Mouse (Mus musculus): Measurements from ENCODE around the gene Cep63. TPM values are rescaled to one million over a fixed set of nuclear protein-coding genes. Genes with fewer than 3 reads are reported as not detected.

Gene Cep63
- polyA plus RNA-seq, 1 experiment = 6.1 TPM

GRCm38 (mm10) chr9:102632923-102633537, 6.7 kb upstream of the Cep63 start:
- WGBS = 87% methylated on average over 1 of the region's 1 CpGs
- Histone ChIP-seq H3K36me3 (ENCODE audit: control insufficient read depth, insufficient read depth, low read length) (no peaks in the 10 kb centered on the region), H3K27me3 (ENCODE audit: control insufficient read depth, insufficient read depth, low read length) (no peaks in the 10 kb centered on the region), H3K4me1 (replicated peaks; ENCODE audit: control insufficient read depth, insufficient read depth, low read length) (no peaks in the 10 kb centered on the region), H3K4me3 (ENCODE audit: control insufficient read depth, insufficient read depth, low read length) (no peak overlapping the region), H3K27ac (ENCODE audit: control insufficient read depth, insufficient read depth, low read length) (no peak overlapping the region)
- TF ChIP-seq POLR2A (IDR thresholded peaks at IDR 0.05; ENCODE audit: control insufficient read depth, extremely low read depth, insufficient read depth, low read length, poor library complexity) (no peak), CTCF (IDR thresholded peaks at IDR 0.05; ENCODE audit: borderline replicate concordance, control insufficient read depth, extremely low read depth, insufficient read depth, low read length, poor library complexity) (no peak)
- DNase-seq = peak; percentile 54

GRCm38 (mm10) chr9:102632173-102632572, 5.8 kb upstream of the Cep63 start:
- no peak overlapping the region for H3K4me3 ChIP-seq (ENCODE audit: control insufficient read depth, insufficient read depth, low read length)
- no peaks in the 10 kb centered on the region for H3K36me3 ChIP-seq (ENCODE audit: control insufficient read depth, insufficient read depth, low read length)
- no peak for DNase-seq
- H3K27ac ChIP-seq (ENCODE audit: control insufficient read depth, insufficient read depth, low read length) = no peak overlapping the region
- 88% methylated on average over 4 of the region's 4 CpGs for WGBS
- peaks cover 4% of the 10 kb centered on the region for H3K4me1 ChIP-seq (replicated peaks; ENCODE audit: control insufficient read depth, insufficient read depth, low read length)
- H3K27me3 ChIP-seq (ENCODE audit: control insufficient read depth, insufficient read depth, low read length) = no peaks in the 10 kb centered on the region
- TF ChIP-seq CTCF (IDR thresholded peaks at IDR 0.05; ENCODE audit: borderline replicate concordance, control insufficient read depth, extremely low read depth, insufficient read depth, low read length, poor library complexity) (no peak), POLR2A (IDR thresholded peaks at IDR 0.05; ENCODE audit: control insufficient read depth, extremely low read depth, insufficient read depth, low read length, poor library complexity) (no peak)

DNA sequence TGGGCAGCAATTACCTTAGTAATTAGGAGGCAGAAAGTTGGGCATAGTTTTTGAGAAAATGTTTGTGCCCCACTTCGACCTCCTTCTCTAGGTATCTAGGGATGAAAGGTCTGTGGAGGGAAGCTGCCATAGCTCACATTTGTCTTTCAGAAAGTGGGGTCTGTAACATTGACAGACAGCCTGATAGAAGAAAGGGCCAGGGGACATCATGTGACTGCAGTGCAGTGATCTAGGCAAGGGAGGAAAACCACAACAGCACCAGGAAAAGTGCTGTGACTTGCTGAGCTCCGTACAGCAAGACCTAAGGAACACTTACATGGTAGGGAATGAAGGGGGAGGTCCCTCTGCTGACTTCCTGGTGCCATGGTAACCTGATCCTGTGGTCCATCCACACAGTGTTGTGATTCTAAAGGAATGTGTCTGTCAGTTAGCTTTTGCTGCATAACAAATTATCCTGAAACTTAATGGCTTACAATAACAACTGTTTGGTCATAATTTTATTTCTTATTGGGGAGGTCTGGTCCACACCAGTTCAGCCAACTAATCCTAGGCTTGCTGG, 5.3 kb upstream of the Cep63 start:
- WGBS = 48% methylated on average over 2 of the region's 2 CpGs
- TF ChIP-seq POLR2A (IDR thresholded peaks at IDR 0.05; ENCODE audit: control insufficient read depth, extremely low read depth, insufficient read depth, low read length, poor library complexity) (no peak), CTCF (IDR thresholded peaks at IDR 0.05; ENCODE audit: borderline replicate concordance, control insufficient read depth, extremely low read depth, insufficient read depth, low read length, poor library complexity) (no peak)
- H3K27ac ChIP-seq (ENCODE audit: control insufficient read depth, insufficient read depth, low read length) = no peak overlapping the region
- H3K36me3 ChIP-seq (ENCODE audit: control insufficient read depth, insufficient read depth, low read length) = no peaks in the 10 kb centered on the region
- H3K4me1 ChIP-seq (replicated peaks; ENCODE audit: control insufficient read depth, insufficient read depth, low read length) = peaks cover 7% of the 10 kb centered on the region
- no peak overlapping the region for H3K4me3 ChIP-seq (ENCODE audit: control insufficient read depth, insufficient read depth, low read length)
- H3K27me3 ChIP-seq (ENCODE audit: control insufficient read depth, insufficient read depth, low read length) = no peaks in the 10 kb centered on the region
- no peak for DNase-seq

DNA sequence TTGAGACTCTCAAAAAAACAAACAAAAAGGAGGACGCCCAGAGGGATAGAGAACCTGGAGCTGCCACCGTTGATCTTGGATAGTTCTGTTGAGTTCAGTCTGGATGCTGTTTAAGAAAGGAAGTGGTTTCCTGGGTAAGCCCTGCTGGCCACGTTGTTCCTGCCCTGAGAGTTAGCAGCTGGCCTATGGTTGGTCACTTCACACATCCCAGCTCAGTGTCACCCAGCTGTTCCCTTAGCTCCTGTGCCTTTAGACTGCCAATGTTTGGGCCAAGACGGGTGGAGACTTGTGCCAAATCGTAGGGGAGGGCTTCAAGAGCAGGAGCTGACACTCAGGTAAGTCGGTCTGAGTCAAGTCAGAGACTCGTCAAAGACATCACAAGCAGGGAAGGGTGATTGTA, 2.7 kb upstream of the Cep63 start:
- no peak overlapping the region for H3K4me3 ChIP-seq (ENCODE audit: control insufficient read depth, insufficient read depth, low read length)
- H3K4me1 ChIP-seq (replicated peaks; ENCODE audit: control insufficient read depth, insufficient read depth, low read length) = peaks cover 11% of the 10 kb centered on the region
- TF ChIP-seq POLR2A (IDR thresholded peaks at IDR 0.05; ENCODE audit: control insufficient read depth, extremely low read depth, insufficient read depth, low read length, poor library complexity) = no peak
- no peak for TF ChIP-seq CTCF (IDR thresholded peaks at IDR 0.05; ENCODE audit: borderline replicate concordance, control insufficient read depth, extremely low read depth, insufficient read depth, low read length, poor library complexity)
- DNase-seq = no peak
- H3K27me3 ChIP-seq (ENCODE audit: control insufficient read depth, insufficient read depth, low read length) = no peaks in the 10 kb centered on the region
- WGBS = 59% methylated on average over 7 of the region's 7 CpGs
- no peak overlapping the region for H3K27ac ChIP-seq (ENCODE audit: control insufficient read depth, insufficient read depth, low read length)
- no peaks in the 10 kb centered on the region for H3K36me3 ChIP-seq (ENCODE audit: control insufficient read depth, insufficient read depth, low read length)

DNA sequence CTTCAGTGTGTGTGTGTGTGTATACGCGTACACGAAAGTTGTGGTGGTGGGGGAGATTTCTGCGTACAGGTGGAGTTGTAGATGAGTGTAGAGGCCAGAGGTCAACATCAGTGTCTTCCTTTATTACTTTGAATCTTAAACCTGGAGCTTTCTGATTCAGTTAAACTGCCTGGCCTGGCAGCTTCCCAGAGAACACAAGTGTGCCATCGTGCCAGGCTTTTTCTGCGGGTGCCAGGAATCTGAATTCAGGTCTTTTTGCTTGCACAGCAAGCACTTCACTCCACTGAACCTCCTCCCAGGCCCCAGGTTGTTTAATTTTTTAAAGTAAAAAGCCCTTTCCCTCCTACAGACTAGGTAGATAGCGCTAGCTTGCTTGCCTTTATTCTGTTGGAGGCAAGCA, 1.1 kb upstream of the Cep63 start:
- Histone ChIP-seq H3K4me1 (replicated peaks; ENCODE audit: control insufficient read depth, insufficient read depth, low read length) (peaks cover 11% of the 10 kb centered on the region), H3K36me3 (ENCODE audit: control insufficient read depth, insufficient read depth, low read length) (no peaks in the 10 kb centered on the region), H3K27ac (ENCODE audit: control insufficient read depth, insufficient read depth, low read length) (peak overlapping the region; percentile 80; the same call in 1 of the 2 replicates), H3K4me3 (ENCODE audit: control insufficient read depth, insufficient read depth, low read length) (no peak overlapping the region), H3K27me3 (ENCODE audit: control insufficient read depth, insufficient read depth, low read length) (no peaks in the 10 kb centered on the region)
- TF ChIP-seq CTCF (IDR thresholded peaks at IDR 0.05; ENCODE audit: borderline replicate concordance, control insufficient read depth, extremely low read depth, insufficient read depth, low read length, poor library complexity) = no peak
- no peak for TF ChIP-seq POLR2A (IDR thresholded peaks at IDR 0.05; ENCODE audit: control insufficient read depth, extremely low read depth, insufficient read depth, low read length, poor library complexity)
- WGBS = 89% methylated on average over 7 of the region's 7 CpGs
- no peak for DNase-seq

DNA sequence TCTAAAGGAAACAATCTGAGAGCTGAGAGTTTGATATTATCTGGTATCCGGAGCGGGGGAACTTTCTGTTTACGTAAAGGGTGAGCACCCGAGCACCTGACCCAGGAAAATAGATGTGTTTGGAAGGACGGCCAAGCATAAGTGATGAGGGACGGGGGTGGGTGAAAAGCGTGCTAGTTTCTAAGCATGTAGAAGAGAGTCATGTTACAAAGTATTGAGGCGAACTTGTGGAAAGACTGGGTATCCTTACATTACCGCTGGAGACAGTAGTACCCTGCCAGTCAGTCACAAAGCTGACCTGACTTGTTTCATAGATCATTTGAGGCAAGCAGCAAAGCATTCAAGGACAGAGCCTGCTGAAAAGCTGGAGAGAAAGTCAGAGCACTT, 498 bp upstream of the Cep63 start:
- DNase-seq = peak; percentile 15
- TF ChIP-seq CTCF (IDR thresholded peaks at IDR 0.05; ENCODE audit: borderline replicate concordance, control insufficient read depth, extremely low read depth, insufficient read depth, low read length, poor library complexity) (no peak), POLR2A (IDR thresholded peaks at IDR 0.05; ENCODE audit: control insufficient read depth, extremely low read depth, insufficient read depth, low read length, poor library complexity) (no peak)
- Histone ChIP-seq H3K27me3 (ENCODE audit: control insufficient read depth, insufficient read depth, low read length) (no peaks in the 10 kb centered on the region), H3K4me1 (replicated peaks; ENCODE audit: control insufficient read depth, insufficient read depth, low read length) (peaks cover 11% of the 10 kb centered on the region), H3K36me3 (ENCODE audit: control insufficient read depth, insufficient read depth, low read length) (no peaks in the 10 kb centered on the region), H3K27ac (ENCODE audit: control insufficient read depth, insufficient read depth, low read length) (peak overlapping the region; percentile 80), H3K4me3 (ENCODE audit: control insufficient read depth, insufficient read depth, low read length) (peak overlapping the region; percentile 95)
- WGBS = under 1% methylated on average over 9 of the region's 9 CpGs
